In genomic region chr5:75151146-75151900, GRCm38 (mm10) we compare ENCODE assay signal across 9 mouse cellular contexts. TPM values are rescaled to one million over a fixed set of nuclear protein-coding genes. Genes with fewer than 3 reads are reported as not detected.
DNase-seq lines count a peak whose midpoint lies in the region; ATAC-seq and TF ChIP-seq lines count a peak whose summit lies in the region.
"Had no signal": no experiment of that assay in that cellular context is flagged by ENCODE, and none has a peak within 500 bp of the region (broad histone marks: within the 10 kb centered on the region; RNA-seq: fewer than 3 reads in every experiment).

No protein-coding gene starts in this region.

- H3K9me3 ChIP-seq in forebrain, postnatal 0 days (ENCODE audit: low read length) = no peaks in the 10 kb centered on the region
- H3K9me3 ChIP-seq in hindbrain, embryonic 10.5 days = no peaks in the 10 kb centered on the region
- no peaks in the 10 kb centered on the region for H3K9me3 ChIP-seq in limb, embryonic 12.5 days
- H3K9me3 ChIP-seq in midbrain, embryonic 15.5 days = no peaks in the 10 kb centered on the region
- H3K9me3 ChIP-seq: liver, embryonic 15.5 days had no signal

- 0 out of 2 replicates have a peak overlapping the region, but pooled peaks have one; percentile 18 for H3K9ac ChIP-seq in forebrain, postnatal 0 days
- H3K9ac ChIP-seq in limb, embryonic 12.5 days (replicated peaks) = peak overlapping the region; percentile 100
- H3K9ac ChIP-seq in midbrain, embryonic 15.5 days = no peak overlapping the region
- H3K9ac ChIP-seq: liver, embryonic 15.5 days had no signal

- H3K4me2 ChIP-seq in forebrain, postnatal 0 days (ENCODE audit: low read depth) = 0 out of 2 replicates have a peak overlapping the region, but pooled peaks have one; percentile 19
- peak overlapping the region; percentile 64 for H3K4me2 ChIP-seq in limb, embryonic 12.5 days
- H3K4me2 ChIP-seq in midbrain, embryonic 15.5 days = peak overlapping the region; percentile 13
- H3K4me2 ChIP-seq: liver, embryonic 15.5 days had no signal

- peak; percentile 43 for TF ChIP-seq CTCF in left cerebral cortex, adult 2 months (IDR thresholded peaks at IDR 0.05)
- TF ChIP-seq CTCF in forebrain, postnatal 0 days (IDR thresholded peaks at IDR 0.05; ENCODE audit: low read depth) = peak; percentile 80

- no peak overlapping the region for H3K27ac ChIP-seq in left cerebral cortex, adult 2 months
- H3K27ac ChIP-seq in forebrain, postnatal 0 days (ENCODE audit: low read depth, low read length) = no peak overlapping the region
- H3K27ac ChIP-seq in hindbrain, embryonic 10.5 days = peak overlapping the region; percentile 66
- H3K27ac ChIP-seq in limb, embryonic 12.5 days = peak overlapping the region; percentile 100
- H3K27ac ChIP-seq in midbrain, embryonic 15.5 days = no peak overlapping the region
- H3K27ac ChIP-seq: liver, embryonic 15.5 days had no signal

- H3K36me3 ChIP-seq in forebrain, postnatal 0 days (ENCODE audit: insufficient read depth) = no peaks in the 10 kb centered on the region
- H3K36me3 ChIP-seq in hindbrain, embryonic 10.5 days = no peaks in the 10 kb centered on the region
- H3K36me3 ChIP-seq in limb, embryonic 12.5 days = no peaks in the 10 kb centered on the region
- no peaks in the 10 kb centered on the region for H3K36me3 ChIP-seq in midbrain, embryonic 15.5 days (replicated peaks)
- H3K36me3 ChIP-seq: liver, embryonic 15.5 days had no signal

- 1% methylated on average over 35 of the region's 35 CpGs for WGBS in forebrain, postnatal 0 days
- WGBS in hindbrain, embryonic 10.5 days = under 1% methylated on average over 35 of the region's 35 CpGs
- WGBS in limb, embryonic 12.5 days = under 1% methylated on average over 35 of the region's 35 CpGs
- under 1% methylated on average over 35 of the region's 35 CpGs for WGBS in midbrain, embryonic 15.5 days

- DNase-seq in left cerebral cortex, adult 2 months (ENCODE audit: extremely low spot score in 1 of 2, low spot score in 2 of 2) = peak; percentile 33 to 44
- no peak for DNase-seq in left cerebral cortex, adult 18-20 months (ENCODE audit: low spot score in 2 of 2)
- peak; percentile 65 to 77 for DNase-seq in adrenal gland, postnatal 36 days
- peak; percentile 81 for DNase-seq in forebrain, postnatal 0 days
- DNase-seq in hindbrain, embryonic 10.5 days (ENCODE audit: low spot score) = peak; percentile 80
- DNase-seq in urinary bladder, postnatal 36 days (ENCODE audit: low spot score in 2 of 2) = peak; percentile 67 to 76

- peaks cover 15% of the 10 kb centered on the region for H3K4me1 ChIP-seq in forebrain, postnatal 0 days (ENCODE audit: insufficient read depth)
- peaks cover 69% of the 10 kb centered on the region for H3K4me1 ChIP-seq in hindbrain, embryonic 10.5 days (replicated peaks)
- peaks cover 31% of the 10 kb centered on the region for H3K4me1 ChIP-seq in limb, embryonic 12.5 days (replicated peaks)
- H3K4me1 ChIP-seq in midbrain, embryonic 15.5 days = peaks cover 50% of the 10 kb centered on the region

- peak; percentile 58 for ATAC-seq in forebrain, postnatal 0 days
- ATAC-seq in limb, embryonic 12.5 days (ENCODE audit: insufficient number of reproducible peaks, insufficient read depth, low FRiP score, low TSS enrichment, low read depth) = no peak
- no peak for ATAC-seq in midbrain, embryonic 15.5 days (replicated peaks)

- peaks cover 80% of the 10 kb centered on the region for H3K27me3 ChIP-seq in forebrain, postnatal 0 days (ENCODE audit: insufficient read depth, low read length)
- peaks cover 96% of the 10 kb centered on the region for H3K27me3 ChIP-seq in hindbrain, embryonic 10.5 days (ENCODE audit: insufficient read depth, poor library complexity, severe bottlenecking)
- peaks cover 8% of the 10 kb centered on the region; the same call in 1 of the 2 replicates for H3K27me3 ChIP-seq in limb, embryonic 12.5 days
- peaks cover 70% of the 10 kb centered on the region for H3K27me3 ChIP-seq in midbrain, embryonic 15.5 days (replicated peaks)

- intact Hi-C loops in left cerebral cortex, adult 2 months (cut with DNase I) = loop anchor here (5.0 kb wide), 2 partner anchors 79 to 509 kb away; no protein-coding TSS in a partner anchor

- no peak overlapping the region for H3K4me3 ChIP-seq in left cerebral cortex, adult 2 months
- H3K4me3 ChIP-seq in forebrain, postnatal 0 days (ENCODE audit: low read depth, low read length) = peak overlapping the region; percentile 19
- H3K4me3 ChIP-seq in hindbrain, embryonic 10.5 days = peak overlapping the region; percentile 60
- H3K4me3 ChIP-seq in limb, embryonic 12.5 days (replicated peaks) = peak overlapping the region; percentile 89
- H3K4me3 ChIP-seq in midbrain, embryonic 15.5 days = peak overlapping the region; percentile 4; the same call in 1 of the 2 replicates
- H3K4me3 ChIP-seq: liver, embryonic 15.5 days had no signal

RNA-seq across cellular contexts. Expression of gene Pdgfra, which starts 0.8 kb away (rescaled TPM):
- total RNA-seq in left cerebral cortex, adult 2 months (2021) = 10 to 100 TPM; 38.0 to 41.6 TPM
- total RNA-seq in left cerebral cortex, adult 18-20 months (2021) = 10 to 100 TPM; 29.3 to 30.0 TPM
- 10 to 100 TPM; 33.4 to 48.2 TPM for total RNA-seq in adrenal gland, postnatal 36 days (2021)
- 43.9 and 49.9 TPM in 2 replicates for total RNA-seq in forebrain, postnatal 0 days (2014; rRNA removed)
- polyA plus RNA-seq in forebrain, postnatal 0 days (2015; fragmentation: Nextera tagmentation; extraction: Ambion mirVana) = 10.0 and 14.0 TPM in 2 replicates
- polyA plus RNA-seq in hindbrain, embryonic 10.5 days (2016; fragmentation: Nextera tagmentation; extraction: Ambion mirVana) = 20.4 and 23.3 TPM in 2 replicates
- polyA plus RNA-seq in limb, embryonic 12.5 days (2016; fragmentation: Nextera tagmentation; extraction: Ambion mirVana) = 148 and 159 TPM in 2 replicates
- polyA plus RNA-seq in midbrain, embryonic 15.5 days (2015; fragmentation: Nextera tagmentation; extraction: Ambion mirVana) = 11.1 and 11.3 TPM in 2 replicates

Comparison
In these comparisons a context has a peak if more than half of its experiments do, and no peak if none do; other contexts are left out.
1. DNase-seq: peak in left cerebral cortex, adult 2 months (2 of 2), adrenal gland, postnatal 36 days (2 of 2), forebrain, postnatal 0 days (single experiment), hindbrain, embryonic 10.5 days (single experiment) and urinary bladder, postnatal 36 days (2 of 2); none in left cerebral cortex, adult 18-20 months (0 of 2).
2. H3K27ac ChIP-seq: peak in hindbrain, embryonic 10.5 days (single experiment) and limb, embryonic 12.5 days (single experiment); none in left cerebral cortex, adult 2 months (single experiment), forebrain, postnatal 0 days (single experiment) and midbrain, embryonic 15.5 days (single experiment).
3. H3K4me2 ChIP-seq: peak in every context shown above with its lines; median percentile 64 in limb, embryonic 12.5 days; 19 in forebrain, postnatal 0 days; 13 in midbrain, embryonic 15.5 days.